Mouse (Mus musculus): ENCODE measurements around the gene Atp2a1.
A peak's percentile ranks its signal among the peaks of the same experiment; 100 is the strongest.

Atp2a1 gene

DNA sequence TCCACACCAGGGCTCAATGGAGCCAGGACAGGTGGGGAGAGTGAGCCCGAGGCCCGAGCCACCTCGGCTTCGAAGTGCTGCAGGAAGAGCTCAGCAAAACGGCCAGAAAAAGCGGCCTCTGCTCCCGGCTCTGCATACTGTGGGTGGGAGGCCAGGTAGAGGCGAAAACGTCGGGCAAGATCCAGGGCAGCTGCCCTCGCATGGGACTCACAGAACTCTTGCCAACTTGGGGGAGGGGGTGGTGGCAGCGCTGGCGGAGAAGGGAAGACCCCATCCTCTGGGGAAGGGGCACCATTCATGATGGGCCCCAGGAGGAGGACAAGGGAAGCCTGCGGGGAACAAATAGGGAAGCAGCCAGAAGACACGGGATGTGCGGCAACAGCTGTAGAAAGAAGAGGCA, 9.8 kb upstream of the Atp2a1 start:
- DNase-seq (ENCODE audit: low read depth) = no peak

DNA sequence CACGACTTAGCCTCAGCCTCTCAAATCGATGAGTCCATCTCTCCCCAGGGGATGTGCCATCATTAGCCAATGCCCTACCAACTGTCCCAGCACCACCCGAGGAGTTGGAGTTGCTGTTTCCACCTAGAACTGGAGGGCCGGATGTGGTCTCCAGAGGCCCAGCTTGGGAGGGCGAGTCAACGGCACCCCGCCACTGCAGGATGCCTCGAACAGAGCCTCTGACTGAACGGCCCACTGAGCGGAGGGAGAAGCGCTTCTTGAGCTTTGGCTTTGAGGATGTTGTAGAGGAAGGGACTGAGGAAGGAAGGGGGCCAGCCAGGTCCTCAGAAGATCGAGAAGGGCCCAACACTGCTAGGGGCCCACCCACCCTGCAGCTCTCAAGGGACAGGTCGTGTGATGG, 9.4 kb upstream of the Atp2a1 start:
- no peak for DNase-seq (ENCODE audit: low read depth)

DNA sequence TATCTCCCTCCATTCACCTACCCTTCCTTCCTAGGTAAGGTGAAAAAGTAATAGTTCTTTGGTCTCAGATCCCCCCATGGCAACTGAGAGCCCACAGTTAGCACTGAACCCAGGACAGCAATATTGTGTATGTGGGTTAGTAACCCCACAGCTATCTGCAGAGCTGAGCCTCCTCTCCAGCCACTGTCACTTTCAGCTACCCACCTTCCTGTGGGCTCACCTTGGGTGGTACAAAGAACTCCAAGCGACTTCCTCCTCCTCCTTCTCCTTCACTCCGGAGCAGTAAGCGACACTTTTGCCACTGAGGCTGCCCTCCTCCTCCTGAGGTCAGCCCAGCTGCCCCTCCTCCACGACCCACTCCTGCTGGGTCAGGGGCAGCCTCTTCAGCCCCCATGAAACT, 8.9 kb upstream of the Atp2a1 start:
- no peak for DNase-seq (ENCODE audit: low read depth)

DNA sequence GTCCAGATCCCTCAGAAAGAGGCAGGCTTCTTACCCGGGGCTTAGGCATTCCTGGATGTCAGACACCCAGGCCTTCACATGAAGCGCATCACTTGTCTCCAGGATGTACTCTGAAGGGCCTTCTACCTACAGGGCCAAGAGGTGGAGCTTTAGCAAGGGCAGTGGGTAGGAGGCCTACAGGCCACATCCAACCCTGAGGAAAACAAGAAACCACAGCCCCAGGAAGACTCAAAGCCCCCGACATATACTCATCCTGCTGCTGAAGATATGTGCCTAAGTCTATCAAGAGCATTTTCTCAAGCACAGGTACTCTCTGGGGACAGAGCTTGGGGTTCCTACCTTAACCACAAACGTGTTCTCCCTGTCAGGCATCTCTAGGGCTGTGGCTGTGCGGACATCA, 8.5 kb upstream of the Atp2a1 start:
- DNase-seq (ENCODE audit: low read depth) = no peak

DNA sequence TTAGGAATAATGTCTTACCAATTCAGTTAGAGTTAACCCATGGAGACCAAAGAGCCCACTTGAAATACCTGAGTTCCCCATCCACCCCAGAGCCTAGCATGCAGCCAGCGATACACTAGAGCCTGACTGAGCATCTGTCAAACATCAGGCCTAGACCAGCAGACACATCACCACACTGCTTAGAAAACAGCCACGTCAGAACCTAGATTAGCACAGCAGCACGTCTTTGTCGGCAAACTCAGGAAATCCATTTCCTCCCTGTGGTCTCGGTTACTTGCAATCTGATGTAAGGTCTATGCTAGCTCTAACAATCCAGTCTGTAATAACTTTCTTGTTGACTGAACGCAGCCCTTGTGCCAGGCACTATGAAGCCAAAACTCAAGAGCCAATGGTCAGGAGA, 7.2 kb upstream of the Atp2a1 start:
- DNase-seq (ENCODE audit: low read depth) = no peak

DNA sequence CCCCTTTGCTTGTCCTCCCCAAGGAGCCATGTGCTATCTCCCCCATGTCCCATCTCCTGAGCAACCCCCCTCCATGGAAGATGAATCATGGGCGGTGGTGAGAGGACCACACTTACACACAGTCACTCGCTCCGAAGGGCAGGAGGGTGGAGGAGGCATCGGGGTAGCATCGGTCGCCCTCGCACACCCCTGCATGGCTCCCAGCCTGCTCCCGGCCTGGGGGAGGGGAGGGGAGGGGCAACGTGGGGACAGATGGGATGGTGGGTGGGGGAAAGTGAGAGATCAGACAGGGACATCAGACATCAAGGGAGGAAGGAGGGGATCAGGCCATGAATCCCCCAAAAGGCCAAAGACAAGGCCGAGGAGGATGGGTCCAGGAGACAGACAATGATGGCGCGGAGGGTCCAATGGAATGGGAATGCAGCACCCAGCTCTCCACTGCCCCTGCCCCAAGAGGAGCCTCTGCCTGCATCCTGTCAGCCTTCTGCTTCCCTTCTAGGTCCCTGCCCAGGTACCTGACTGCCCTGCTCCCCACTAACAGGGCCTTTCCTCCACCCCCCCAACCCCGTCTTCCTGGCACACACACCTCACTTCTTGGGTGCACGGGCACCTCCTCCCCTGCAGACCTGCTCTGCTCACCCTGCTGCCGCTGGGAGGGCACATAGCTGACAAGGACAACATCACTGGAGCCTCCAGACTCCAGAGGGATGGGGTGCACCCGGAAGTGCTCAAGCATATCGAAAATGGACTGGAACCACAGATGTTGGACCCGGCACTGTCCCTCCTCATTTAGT, 5.1 kb upstream of the Atp2a1 start:
- DNase-seq (ENCODE audit: low read depth) = no peak

DNA sequence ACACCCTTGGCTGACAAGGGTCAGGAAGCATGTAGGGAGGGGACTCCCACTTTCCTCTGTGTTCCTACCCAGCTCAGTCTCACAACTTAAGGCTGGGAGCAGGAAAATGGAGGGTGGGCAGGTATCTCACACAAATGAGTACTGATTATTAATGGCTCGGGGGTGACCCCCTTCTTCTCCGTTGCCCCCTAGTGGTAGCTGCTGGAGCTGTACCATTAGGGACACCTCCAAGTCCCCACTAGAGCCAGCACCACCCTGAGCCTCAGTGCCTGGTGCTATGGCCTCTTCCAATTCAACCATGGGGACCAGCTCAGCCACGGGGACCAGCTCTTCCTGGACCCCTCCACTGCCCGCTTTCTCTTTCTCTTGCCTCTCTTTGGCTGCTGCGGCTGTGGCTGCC, 4.4 kb upstream of the Atp2a1 start:
- DNase-seq (ENCODE audit: low read depth) = peak; percentile 44

DNA sequence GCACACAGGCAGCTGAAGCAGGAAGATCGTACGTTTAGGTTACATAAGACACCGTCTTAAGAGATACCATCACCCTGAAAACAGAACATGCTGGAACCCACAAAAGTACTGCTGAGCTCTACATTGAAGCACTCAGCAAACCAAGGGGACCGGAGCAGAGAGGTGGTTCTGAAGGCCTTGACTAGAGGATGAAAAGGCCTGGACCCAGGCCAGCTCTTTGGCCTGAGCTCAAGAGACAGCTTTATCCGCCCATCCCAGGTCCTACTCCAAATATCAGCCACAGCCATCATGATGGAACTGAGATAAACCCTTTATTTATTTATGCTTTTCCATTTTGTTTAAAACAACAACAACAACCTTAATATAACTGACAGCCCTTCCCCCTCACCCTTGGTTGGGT, 3.8 kb upstream of the Atp2a1 start:
- DNase-seq (ENCODE audit: low read depth) = no peak

DNA sequence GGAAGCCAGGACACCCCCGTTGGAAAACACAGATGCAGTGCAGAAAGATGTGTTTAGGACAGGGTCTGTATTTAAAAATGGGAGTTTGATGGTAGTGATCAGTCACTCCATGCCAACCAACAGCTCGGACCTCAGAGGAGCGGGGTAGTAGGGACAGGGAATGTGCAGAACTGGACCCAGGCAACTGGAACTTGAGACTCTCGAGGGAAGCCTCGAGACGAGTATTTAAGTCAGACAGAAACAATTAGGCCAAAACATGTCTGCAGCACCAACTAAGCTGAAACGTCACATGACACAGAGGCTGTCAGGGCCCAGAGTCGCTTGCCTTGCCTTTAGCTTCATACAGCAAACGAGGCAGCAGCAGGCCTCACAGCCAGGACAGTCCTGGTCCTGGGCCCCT, 3.2 kb upstream of the Atp2a1 start:
- DNase-seq (ENCODE audit: low read depth) = no peak

DNA sequence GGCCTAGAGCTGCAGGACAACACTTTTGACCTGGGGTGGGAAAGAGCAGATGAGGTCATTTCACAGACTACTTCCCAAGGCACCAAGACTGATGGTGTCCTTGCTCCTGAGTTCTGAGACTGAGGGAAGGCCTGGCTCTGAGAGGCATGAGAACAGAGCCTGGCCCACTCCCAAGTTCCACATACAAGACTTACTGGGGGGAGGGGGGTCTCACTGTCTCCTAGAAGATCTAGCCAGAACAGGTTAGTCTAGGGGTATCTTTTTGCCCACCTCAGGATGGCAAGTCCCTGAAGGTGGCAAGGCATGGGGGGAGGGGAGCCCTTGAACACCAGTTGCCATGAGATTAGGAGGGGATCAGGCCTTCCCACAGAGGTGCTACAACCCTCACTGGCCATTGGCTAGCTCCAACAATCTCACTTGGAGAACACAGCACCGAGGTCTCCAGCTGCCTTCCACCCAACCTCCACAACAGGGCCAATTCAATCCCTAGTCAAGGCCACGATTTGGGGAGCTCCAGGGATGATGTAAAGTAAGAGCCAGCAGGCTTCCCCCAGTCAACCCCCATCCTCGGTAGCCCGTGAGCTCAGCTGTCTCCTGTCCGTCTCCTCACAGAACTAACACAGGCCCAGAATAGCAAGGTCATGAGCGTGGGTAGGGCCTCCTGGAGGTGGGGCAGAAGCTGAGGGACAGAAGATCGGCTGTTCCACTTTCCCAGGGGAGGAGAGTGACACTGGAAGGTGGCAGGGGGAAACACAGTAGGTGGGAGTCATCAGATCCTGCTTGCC, 2.5 kb upstream of the Atp2a1 start:
- DNase-seq (ENCODE audit: low read depth) = no peak

DNA sequence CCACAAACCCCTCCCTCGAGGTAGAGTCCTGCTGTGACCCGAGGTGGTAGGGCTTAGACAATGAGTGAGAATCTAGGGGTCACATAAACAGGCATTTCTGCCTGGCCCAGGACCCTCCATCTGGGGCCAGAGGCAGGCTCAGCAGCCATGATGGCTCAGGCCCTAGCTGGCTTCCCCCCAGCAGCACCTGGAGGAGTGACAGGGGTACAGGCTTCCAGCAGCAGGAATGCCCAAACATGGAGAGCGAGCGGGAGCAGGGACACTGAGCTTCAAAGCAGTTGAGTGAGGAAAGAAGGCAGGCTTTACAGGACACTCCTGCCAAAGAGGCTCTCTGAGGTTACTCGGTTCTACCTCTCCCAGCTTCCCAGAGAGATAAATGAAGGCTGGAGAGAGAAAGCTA, 1.9 kb upstream of the Atp2a1 start:
- DNase-seq (ENCODE audit: low read depth) = no peak

DNA sequence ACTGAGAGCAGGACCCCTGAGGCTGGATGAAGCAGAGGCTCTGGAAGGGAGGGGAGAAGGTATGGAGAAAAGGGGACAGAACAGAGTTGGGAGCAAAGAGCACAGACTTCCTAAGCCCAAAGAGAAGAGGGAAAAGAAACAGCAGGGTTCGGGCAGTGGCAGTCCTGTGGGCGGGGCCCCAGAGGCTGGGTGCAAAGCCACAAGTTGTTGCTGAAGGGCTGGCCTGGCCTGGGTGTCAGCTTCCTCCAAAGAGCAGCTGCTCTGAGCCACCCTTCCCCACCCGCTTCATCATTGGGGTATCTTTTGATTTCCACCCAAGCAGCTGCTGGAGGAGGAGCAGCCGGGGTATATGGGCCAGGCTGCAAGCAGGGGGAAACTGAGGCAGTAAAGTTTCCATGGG, 1.2 kb upstream of the Atp2a1 start:
- peak; percentile 9 for DNase-seq (ENCODE audit: low read depth)

DNA sequence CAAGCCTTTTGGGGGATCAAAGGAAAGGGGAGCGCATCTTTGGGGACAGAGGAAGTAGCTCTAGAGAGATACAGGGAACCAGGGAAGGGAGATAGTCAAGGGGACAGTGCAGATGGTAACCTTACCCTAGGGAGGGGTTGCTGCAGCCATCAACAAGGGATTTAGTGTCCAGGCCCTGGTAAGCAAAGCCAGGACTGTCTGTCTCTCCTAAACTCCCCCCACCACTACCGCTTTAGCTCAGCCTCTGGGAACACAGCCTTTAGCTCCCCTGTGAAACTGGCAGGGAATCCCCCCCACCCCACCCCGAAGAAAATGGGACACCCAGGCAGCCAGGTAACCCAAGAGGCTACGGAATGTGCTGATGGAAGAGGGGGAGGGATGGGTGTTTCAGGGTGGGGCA, 639 bp upstream of the Atp2a1 start:
- DNase-seq (ENCODE audit: low read depth) = no peak

DNA sequence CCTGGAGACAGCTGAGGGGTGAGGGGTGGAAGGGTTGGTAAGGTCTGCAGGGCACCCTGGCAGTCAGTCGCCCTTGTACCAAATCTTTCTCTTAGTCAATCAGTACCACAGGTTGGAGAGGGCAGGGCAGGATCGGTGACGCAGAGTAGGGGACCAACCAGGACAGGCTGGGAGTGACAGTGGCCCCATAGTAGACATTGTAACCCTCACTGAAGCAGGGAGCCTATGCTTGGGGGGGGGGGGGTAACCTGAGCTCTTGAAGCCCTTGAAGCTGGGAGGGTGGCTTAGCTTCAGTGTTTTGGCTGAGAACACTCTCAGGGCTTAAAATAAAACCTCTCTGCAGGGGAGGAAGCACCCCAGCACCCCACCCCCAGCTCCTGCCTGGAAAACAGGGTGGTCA, 1.3 kb downstream of the Atp2a1 start:
- DNase-seq (ENCODE audit: low read depth) = no peak

DNA sequence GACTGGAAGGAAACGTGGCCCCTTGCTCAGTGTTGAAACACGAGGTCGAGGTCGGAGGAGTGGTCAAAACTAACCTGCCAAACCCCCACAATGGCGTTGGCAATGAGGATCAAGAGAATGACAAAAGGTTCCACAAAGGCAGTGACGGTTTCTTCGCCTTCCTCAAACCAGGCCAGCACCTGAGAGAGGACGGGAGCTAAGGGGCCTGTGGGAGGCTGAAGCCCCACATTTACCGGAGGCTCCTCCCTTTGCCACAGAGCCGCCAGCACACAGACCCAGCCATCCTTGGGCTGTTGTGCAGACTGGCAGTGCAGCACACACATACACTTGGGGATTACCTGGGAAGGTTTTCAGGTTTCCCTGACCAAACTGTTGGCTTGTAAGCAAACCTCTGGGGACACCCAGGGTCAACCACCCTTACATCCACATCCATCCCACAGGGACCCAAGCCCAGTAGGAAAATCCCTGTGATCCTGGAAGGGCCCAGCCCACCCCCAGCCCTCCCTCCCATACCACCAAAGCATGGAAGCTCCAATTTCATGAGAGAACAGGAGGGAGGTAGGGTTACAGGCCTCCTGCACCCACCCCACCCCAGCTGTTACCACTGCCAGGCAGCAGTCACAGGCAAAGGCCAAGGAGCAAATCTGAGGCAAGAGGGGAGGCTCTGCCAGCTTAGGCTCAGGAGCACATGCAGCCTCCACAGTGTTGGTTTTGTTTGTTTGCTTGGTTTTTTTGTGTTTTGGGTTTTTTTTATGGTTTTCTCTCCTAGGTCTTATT, 2.1 kb downstream of the Atp2a1 start:
- no peak for DNase-seq (ENCODE audit: low read depth)

DNA sequence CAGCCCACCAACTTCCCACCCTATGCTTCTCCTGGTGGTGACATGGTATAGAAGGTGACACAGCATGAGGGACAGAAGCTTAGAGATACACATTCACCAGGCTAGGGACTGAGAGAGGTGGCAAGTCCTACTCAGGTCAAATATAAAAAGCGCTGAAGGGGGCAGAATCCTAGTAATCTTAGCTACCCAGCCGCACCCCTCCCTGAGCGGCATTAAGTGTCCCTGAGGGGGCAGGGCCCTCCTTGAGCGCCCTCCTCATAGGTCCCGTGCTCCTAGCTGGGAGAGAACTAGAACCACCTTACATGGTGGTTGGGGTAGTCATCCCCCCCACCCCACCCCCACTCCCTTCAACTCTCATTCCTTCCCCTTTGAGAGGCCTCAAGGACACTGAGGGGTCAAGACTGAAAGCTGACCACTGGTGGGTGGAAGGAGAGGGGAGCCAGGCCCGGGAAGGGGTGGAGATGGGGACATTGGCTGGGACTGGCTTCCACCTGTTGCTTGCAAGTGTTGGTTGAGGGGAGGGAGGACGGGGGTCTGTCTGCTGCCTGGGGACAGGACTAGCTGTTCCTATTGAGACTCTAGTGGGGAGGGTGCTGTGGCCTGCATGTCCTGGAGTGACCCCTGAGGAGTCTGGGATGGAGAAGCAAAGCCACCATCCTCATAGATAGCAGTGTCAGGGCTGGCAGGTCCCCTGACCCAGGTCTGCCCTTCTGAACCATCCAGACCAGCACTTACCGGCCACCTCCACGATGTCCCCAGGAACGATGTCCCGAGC, 3.9 kb downstream of the Atp2a1 start:
- no peak for DNase-seq (ENCODE audit: low read depth)

DNA sequence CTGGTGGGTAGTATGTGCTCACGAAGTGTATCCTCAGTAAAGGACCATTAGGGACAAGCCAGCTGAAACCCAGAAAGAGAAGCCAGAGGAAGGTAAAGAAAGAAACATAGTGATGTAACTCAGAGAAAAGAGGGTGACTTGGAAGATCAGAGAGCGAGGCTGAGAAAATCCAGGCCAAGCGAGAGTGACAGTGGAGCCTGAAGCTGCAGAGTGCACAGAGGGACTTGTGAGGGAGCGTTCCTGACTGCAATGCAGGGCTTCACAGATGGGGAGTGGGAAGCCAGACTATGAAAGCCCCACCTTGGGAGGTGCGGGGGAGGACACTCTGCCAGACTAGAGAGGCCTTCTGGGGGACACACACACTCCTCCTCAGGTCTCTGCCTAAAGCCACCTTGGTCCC, 4.7 kb downstream of the Atp2a1 start:
- no peak for DNase-seq (ENCODE audit: low read depth)

DNA sequence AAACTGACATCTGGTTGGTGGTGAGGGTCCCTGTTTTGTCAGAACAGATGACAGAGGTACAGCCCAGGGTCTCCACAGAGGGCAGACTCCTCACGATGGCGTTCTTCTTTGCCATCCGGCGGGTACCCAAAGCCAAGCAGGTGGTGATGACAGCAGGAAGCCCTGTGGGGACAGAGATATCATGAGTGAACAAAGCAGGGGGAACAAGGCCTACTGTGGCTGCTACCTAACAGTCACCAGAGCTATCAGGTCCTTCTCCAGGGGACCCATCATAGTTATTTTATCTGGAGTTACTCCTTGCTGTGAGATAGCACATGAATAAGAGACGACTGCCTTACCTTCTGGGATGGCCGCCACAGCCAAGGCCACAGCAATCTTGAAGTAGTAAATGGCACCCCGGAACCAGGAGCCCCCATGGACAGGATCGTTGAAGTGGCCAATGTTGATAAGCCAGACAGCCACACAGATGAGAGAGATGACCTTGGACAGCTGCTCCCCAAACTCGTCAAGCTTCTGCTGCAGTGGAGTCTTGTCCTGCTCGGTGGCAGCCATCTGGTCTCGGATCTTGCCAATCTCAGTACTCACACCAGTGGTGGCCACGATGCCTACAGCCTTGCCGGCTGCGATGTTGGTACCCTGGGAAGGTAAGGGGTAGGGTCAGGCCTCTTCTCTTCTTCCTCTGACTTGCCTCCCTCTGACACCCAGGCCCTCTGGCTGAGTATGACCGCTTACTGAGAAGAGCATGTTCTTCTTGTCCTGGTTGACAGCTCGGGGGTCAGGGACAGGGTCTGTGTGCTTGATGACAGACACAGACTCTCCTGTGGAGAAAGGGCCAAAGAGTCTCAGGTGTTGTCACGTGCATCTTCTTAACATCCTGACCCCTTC, 6.3 kb downstream of the Atp2a1 start:
- DNase-seq (ENCODE audit: low read depth) = no peak

DNA sequence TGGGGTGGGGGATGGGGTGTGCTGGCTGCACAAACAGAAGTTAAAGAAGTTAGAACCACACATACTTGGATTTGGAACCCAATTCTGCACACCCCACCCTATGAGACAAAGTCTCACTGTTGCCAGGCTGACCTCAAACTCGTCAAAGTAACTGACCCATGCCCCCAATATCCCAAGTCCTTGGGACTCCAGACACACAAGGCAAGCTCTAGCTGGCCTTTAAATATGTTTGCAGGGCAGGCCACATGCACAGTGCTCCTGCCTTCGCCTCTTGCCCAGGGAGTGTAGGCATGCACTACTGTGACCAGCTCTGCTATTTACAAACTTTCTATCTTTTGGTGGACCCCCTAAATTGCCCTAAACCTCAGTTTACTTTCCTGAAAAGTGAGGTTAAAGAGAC, 7.7 kb downstream of the Atp2a1 start:
- DNase-seq (ENCODE audit: low read depth) = no peak

DNA sequence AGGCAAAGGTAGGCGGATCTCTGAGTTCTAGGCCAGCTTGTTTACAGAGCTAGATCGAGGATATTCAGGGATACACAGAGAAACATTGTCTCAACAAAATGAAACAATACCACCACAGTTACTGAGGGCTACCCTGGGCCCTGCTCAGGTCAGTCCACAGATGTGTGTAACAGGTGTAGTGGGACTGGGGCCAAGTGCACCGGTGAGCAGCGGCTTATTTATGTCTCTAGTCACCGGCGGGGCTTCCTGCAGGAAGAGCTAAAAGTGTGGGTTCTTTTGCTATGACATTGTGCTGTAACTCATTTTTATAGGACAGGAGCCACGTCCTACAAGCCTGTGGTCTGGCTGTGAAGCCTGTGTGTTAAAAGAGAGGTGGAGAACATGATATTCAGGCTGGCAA, 9.0 kb downstream of the Atp2a1 start:
- DNase-seq (ENCODE audit: low read depth) = no peak

DNA sequence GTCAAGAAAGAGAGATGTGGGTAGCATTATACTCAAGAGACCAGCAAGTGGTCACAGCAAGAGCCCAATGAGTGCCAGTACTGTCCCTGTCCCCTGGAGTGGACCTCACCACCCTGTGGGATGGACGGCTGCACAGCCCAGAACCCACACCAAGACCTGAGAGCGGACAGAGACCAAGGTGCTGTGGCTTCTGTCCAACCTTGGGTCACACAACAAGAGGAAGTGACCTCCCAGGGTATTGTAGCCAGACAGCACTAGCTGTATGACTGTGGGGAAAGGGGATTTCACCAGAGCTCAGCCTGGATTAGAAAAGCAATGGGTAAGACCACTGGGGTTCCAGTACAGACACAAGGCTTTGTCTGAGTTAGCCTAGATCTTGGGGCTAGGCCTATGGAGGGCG, 10.7 kb downstream of the Atp2a1 start:
- no peak for DNase-seq (ENCODE audit: low read depth)

All from NIH3T3 (cell line).